Mouse (Mus musculus) liver, embryonic 16.5 days (tissue): ENCODE measurements around the gene Zfp950. TPM values are rescaled to one million over a fixed set of nuclear protein-coding genes. Genes with fewer than 3 reads are reported as not detected.

Source experiments
- polyA plus RNA-seq: library from polyadenylated mRNA; unstranded; fragments of >200 nt; fragmentation: Nextera tagmentation; extraction: Ambion mirVana; gene quantifications from 2 replicates; pipeline ENCODE4 v1.2.1, GENCODE M21; 2015

Gene Zfp950
- polyA plus RNA-seq, 1 experiment from 2014 or later: 11.7 TPM

Other genes starting within 250 kb of the Zfp950 start
- 0.06 and 0.07 TPM in 2 replicates for gene Gm7102, start 35.5 kb upstream of the Zfp950 start, polyA plus RNA-seq
- not detected in 2 replicates for gene Gm6020, start 43.0 kb upstream of the Zfp950 start, polyA plus RNA-seq
- 13.8 and 18.2 TPM in 2 replicates for gene Csf2ra, start 87.6 kb upstream of the Zfp950 start, polyA plus RNA-seq
- gene Gm21060, start 156.2 kb upstream of the Zfp950 start, polyA plus RNA-seq: not detected in 2 replicates